Mouse (Mus musculus): ENCODE data around the gene Agap1.

The Agap1 gene

DNA sequence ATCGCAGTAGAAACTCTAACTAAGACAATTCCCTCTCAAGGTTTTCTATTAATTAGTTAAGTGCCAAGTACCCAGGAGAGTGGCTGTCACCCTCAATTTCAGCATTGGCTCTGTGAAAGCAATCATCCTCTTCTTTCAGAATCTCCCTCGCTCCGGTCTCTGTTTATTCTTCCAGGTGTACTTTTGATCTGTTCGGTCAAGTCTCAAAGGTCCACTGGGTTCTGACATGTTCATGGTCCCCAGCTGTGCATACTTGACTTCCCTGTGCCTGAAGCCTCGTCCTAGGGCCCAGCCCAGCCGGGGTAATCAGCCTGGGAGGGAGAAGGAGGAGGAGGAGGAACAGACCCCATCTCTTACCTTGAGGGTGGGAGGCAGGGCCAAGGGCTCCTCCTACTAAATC lies 464.6 kb downstream of the Agap1 start:
- no peak for DNase-seq

DNA sequence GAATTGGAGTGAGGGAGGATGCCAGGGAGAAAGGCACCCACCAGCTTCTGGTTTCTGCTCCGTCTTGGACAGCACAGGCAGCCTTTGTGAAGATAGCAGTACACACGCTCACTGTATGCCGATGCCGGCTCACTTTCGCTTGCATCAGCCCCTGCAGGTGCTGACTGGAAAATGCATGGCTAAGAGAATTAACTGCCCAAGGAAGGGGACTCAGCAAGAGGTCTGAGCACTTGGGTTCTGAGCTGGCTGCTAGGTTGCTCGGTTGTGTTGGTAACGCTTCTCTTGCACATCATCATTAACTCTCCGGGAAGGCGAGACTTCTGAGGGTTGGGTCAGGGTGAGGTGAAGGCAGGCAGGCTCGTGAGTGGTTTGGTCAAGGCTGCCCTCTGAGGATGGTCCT lies 467.2 kb downstream of the Agap1 start:
- DNase-seq = no peak

DNA sequence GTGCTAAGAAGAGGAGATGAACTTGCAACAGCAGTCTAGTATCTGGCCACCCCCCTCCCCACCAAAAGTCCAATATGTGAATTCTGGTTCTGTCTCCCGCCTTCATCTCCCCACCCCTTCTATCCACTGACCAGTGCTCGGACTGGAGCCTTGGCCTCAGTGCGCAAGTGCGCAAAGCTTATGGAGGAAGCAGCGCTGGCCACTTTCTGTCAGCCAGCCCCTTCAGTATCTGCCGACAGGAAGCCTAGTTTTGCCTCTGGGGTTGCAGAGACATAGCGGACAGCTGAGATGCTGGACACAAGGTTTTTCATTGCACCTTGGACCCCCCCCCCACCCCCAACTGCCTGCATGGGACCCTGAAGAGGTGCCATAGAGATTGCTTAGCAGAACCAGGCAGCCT lies 467.7 kb downstream of the Agap1 start:
- no peak for DNase-seq

DNA sequence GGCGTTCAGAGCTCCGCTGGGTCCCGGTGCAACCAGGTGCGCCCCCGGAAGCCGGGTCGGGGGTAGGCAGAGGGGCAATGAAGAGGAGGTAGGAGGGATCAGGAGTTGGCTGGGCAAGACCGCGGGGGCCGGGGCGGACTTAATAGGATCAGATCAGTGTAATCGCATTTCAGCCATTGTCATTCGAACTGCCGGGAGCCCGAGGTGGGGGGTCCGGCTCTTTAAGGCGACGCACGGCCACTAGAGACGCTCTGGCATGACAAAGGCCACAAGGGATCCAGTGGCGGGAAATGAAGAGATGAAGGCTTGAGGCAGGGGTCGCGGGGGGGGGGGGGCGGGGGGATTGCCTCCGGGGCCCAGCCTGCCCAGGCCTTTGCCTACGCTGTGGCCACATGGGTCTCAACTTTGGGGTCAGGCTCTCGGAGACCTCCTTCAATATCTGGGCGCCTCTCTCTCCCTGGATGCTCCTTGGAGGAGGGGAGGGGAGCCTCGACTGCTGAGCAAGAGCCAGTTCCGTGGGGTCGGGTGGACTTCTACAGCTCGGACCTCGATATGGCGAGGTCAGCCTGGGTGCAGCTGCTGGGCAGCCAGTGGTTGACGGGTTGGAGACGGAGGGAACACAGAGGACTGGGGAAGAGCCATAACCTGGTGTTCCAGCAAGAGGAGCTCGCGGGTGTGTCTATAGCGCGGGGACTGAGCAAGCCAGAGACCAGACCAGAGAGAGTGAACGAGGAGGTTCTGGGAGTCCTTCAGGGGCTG lies 468.5 kb downstream of the Agap1 start:
- DNase-seq = no peak

DNA sequence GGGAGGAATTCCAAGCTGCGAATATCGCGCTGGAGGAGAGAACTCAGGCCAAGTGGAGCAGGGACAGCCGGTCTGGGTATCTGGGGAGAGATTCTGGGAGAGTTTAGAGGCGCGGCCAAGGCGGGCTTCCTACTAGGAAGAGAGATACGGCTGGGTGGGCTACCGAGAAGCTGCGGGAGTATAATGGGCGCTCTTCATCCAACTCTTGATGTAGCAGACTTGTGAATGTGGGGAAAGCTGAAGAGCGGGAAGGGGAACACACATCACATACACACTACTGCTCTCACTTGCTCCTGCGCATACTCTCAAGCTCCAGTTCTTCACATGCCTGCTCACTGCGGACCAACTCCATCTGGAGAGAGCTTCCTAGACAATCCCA lies 469.0 kb downstream of the Agap1 start:
- no peak for DNase-seq

DNA sequence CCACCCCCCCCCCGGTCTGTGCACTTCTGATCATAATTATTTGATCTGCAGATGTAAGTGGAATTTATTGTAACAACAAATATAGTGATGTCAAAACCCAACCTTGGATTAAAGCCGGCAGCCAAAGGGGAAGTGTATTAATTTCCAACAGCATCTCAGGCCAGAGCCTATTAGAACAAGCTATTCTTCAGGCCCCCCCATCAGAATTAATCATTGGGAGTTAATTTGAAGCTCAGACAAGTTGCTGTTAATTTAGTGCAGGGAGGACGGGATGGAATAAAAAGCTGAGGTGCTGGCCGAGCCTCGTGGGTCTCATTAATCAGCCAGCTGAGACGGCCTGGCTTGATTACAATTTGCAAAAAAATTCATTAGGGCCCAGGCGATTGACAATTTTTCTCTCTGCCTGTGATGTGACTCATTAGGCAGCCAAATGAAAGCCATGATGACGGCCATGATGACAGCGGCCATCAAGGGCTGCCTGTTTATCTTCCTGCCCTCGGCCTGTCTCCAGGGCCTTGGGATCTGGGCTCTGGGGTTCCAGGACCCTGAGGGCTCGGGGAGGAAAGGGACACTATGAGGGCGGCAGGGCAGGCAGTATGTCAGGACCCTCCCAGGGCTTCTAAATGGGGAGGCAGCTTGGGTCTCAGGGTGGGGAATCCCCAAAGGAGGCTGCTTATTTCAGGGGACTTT lies 471.0 kb downstream of the Agap1 start:
- DNase-seq = no peak

DNA sequence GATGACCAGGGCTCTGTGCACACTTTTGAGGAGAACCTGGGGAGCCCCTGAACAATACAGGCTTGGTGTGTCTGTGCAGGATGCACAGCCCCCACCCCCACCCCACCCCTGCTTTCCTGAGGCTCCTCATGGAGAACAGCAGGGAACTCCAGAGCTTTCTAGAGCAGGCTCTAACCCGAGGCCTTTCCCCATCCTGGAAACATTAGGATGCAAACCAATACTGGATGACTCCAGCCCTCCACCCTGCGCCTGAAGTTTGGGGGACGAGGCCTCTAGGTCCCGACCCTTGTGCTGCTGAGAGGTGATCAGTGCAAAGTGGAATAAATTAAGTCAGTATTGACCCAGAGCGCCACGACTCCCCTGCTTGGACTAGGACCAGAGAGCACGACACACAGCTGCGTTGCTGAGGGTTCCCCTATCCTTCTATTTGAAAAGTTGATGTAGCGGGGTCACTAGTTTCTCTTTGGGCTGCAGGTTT lies 472.0 kb downstream of the Agap1 start:
- DNase-seq = no peak

DNA sequence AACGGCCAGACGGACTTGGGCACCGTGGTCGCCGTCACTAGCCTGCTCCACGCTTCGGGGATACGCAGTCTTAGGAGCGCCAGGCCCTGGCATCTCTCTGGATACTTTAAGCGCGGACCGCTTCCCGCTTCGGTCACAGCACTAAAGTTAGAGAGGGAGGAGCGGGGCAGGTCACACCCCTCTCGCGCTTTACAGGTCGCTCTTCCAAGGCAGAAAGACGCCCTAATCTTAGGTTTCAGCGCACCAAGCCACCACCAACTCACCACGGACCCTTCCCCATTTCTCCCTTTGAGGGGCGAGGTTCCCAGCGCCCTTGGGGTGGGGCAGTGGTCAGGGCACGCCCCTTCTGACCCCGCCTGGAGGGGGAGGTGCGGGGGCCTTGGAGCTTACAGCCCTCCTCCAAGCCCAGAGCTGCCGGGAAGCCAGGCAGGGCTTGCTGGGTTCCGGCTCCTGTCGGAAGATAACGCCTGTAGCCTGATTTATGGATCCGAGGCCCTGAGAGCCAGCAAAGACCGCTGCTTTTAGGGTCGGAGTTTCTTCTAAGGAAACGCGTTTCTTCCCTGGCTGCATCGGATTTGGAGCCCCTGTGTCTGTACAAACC lies 472.6 kb downstream of the Agap1 start:
- DNase-seq = no peak

DNA sequence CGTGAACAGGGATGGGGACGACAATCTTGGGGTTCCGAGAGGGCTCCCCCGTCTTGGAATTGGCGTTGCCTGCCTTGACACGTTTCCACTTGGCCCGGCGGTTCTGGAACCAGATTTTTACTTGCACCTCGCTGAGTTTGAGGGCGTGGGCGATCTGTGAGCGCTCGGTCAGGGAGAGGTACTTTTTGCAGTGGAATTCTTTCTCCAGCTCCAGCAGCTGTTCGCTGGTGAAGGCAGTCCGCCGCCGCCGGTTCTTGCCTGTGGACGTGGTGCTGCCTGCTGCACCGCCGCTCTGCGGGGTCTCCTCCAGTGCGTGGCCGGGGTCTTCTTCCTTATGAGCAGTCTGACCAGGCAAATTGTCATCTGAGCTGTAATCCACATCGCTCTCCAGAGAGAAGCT lies 474.1 kb downstream of the Agap1 start:
- no peak for DNase-seq

DNA sequence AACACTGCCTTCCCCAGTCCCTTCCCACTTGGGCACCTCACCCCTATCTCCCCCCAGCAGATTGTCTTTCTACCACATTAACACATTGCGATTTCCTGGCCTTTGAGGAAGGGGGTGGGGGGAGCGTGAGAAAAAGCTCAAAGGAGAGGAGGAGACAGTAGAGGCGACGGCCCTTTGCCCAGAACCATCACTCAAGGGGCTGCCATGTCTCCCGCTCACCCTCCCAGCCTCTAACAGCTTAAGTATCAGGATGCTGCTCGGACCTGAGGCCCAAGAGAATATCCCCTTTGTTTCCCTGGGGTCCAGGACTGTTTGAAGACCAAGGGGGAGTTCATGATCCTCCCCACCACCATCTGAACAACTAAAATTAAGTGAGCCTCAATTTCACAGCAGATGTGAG lies 474.6 kb downstream of the Agap1 start:
- no peak for DNase-seq

DNA sequence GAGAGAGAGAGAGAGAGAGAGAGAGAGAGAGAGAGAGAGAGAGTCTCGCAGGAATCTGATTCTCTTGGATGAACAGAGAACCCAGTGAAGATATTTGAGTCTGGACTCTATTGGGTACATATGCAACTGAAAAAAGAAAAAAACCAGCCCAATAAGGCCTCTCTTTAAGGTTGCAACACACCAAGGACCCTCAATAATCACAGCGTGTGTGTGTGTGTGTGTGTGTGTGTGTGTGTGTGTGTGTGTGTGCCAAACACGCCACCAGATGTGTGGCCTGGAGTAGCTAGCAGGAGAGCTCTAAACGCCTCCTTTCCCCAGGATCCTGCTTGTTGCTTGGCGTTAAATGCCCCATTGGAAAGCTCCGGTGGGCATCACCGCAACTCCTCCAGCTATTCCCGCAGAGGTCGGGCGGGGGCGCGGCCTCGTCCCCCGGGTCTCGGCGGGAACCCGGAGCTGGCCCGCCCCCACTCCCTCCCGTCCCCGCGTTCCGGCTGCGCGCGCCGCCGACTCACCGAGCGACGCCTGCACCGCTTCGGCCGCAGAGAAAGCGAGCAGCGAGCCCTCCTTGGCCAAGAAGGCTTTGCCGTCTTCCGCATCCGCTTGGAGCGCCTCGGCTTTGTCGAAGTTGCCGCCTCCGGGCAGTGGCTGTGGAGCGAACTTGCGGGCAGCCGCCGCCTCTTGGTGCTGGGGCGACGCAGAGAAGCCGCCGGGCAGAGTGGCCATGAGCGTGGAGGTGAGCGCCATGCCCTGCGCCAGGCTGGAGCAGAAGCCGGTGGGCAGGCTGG lies 475.3 kb downstream of the Agap1 start:
- no peak for DNase-seq

DNA sequence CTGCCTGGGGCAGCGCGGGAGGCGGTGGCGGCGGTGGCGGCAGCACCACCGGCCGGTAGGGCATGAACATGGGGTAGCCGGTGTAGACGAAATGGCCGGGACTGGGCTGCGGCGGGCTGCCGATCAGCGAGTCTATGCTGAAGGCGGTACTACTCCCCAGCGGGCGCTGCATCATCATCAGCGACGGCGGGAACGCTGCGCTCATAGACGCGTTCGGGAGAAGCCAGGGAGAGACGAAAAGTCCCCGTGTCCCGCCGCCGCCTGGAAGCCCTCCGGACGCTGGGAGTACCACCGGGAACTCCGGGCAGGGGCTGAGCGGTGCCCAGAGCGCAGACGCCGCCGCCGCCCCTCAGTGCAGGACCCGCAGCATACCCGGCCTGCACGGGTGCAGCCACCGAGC lies 475.9 kb downstream of the Agap1 start:
- no peak for DNase-seq

DNA sequence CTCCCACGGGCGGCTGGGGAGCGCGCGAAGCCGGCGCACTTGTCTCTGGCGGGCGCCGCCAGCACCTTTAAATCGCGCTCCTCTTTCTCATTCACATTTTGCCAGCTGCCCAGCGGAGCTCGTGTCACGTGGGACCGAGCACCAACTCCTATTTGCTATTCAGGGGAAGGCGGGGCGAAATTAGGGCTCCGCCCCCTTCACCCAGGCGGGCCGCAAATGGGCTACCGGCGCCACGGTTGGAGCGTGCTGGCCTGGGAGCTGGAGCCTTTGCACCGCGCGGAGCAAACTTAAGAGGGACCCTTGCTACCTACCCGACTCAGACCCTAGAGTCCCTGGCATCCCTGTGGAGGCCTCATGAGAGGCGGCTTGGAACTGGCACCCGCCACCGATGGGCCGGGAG lies 476.5 kb downstream of the Agap1 start, which contains the start of gene Gbx2:
Gene Gbx2, minus strand, starts transcription at position 60 of the 400 bp plus-strand sequence.
- no peak for DNase-seq

DNA sequence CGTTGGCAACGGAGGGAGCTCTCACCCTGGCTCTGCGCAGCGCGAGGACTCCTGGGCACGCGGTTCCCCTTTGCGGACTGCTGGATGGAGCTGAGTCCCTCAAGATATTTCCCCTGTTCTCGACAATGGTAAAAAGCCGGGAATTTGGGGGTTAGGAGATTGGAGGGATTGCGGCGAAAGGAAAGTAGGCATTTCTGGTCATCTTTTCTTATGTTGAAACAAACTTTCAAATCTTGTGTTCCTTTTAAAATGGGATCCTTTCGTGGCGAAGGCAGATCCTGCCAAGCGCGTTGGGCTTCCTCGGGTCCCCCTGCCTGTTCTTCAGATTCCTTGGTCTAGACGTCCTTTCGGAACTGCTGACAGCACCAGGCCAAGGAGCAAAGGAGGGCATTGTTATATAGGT lies 477.4 kb downstream of the Agap1 start:
- DNase-seq = no peak

DNA sequence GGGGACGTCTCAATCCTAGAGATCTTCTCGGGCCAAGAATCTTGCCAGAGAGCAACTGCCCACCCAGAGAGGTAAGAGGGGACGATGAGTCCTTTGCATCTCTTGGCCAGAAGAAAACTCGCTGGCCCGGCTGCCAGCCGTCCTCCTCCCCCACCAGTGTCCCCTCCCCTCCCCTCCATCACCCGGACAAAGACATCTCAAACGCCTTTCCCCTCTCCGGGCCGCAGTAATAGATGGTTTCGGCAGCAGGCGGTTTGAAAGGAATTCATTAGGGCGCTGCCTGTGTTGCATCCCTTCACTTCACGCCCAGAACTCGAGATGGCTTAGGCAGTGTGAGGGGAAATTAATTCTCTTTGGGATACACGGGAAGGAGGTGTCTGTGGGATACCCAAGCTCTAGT lies 478.0 kb downstream of the Agap1 start:
- no peak for DNase-seq

DNA sequence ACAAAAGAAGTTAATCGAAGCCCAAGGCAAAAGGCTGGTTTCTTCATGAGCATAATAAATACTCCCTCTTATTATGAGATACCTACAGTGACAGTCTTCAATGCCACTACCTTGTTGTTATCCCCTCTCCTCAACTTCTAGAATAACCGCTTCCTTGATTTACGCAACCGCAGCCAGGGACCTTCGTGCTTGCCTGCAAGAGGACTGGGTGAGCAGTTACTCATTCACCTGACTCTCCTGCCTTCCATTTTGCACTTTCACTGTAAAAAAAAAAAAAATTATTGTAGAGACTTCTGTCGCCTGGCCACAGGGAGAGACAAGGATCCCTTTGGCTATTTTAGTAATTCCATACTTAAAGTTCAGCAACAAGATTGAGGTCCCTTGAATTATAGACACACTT lies 478.4 kb downstream of the Agap1 start:
- no peak for DNase-seq

DNA sequence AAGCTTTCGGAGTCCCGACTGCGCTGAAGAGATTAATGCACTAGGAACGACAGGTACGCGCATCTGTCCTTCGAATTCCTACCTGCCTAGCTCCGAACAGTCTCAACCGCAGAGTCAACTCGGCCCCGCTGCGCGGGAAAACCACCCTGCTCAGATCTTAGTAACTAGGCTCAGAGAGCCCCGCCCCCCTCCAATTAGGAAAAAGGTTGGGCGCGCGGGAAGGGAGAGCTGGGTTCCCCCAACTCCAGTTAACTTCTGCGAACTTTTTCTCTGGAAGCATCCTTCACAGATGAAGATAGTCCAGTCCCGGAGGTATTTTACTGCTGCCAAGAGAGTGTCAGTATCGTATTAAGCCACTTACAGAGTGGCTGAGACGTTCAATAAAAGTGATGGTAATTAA lies 479.2 kb downstream of the Agap1 start:
- DNase-seq = no peak

DNA sequence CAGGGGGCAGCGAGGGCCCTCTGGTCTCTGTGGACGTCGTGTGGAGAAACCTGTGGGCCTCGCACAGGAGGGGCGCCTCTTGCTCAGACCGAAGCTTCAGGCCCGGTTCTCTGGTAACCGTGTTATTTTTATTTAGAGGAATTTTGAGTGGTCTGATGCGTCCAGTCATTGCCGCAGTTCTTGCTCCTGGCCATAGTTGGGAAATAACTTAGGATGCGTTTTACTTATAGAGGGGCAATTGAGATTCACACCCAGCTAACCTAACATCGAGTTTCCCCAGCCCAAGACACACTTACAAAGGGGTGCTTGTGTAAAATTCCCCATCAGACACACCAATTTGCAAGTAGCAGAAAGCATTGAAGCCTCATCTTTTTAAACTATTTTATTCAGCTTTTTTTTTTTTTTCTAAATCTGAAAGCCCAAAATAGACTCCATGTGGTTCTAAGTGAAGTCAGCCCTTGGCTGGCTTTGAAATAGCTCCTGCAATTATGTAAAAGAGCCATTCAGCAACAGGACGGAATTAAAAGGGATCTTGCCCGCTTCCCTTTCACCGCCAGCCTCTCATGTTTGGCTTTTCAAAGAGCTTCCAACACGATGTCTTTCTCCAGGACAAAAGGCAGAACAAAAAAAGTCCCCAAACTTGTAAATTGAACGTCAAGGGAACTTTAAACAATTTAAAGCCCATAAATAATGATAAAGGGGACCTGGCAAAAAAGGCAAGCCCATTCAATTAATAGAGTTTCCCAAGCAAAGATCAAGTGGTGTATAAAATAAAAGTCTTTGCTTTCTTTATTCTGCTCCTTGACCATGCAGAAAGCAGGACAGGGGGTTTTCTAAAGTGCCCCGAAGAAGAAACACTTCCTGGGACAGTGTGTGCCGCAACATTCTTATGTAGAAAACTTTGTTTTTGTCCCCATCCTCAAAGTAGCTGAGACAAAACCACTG lies 480.0 kb downstream of the Agap1 start:
- DNase-seq = no peak

DNA sequence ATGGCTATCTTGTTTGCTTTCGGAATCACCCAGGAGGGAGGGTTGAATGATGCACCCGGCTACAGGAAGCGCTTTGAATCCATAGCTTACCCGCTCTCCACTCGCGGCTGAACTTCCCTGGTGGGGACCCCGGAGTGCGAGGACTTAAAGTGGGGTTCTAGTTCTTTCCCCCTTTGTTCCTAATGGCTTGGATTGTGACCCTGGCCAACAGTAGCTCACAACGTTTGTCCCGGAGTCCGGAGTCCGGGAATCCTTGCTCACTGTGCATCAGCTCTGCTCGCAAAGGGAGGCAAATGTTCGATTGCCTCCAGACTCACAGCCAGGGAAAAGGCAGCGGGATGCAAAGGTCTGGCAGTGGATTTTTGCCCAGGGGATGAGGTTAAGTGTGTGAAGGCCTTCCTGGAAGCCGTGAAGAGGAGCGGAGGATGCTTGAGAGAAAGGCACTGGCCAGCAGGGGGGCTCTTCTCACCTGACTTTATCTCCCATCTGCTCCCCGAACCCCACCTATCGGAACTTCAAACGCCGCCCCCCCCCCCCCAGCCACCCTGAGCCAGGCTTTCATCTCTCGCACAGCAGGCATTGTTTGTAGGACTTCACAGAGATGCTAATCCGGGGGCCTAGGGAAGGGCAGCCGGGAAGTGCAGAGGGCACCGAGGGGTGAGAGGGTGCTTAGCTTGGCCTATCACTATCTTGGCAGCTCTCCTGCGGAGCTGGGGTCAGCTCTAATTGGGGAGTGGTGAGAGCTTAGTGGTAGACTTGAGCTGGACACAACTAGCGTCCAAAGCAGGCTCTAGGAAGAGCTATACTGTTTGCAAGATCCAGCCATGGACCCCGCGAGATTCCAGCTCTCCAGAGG lies 481.1 kb downstream of the Agap1 start:
- no peak for DNase-seq

DNA sequence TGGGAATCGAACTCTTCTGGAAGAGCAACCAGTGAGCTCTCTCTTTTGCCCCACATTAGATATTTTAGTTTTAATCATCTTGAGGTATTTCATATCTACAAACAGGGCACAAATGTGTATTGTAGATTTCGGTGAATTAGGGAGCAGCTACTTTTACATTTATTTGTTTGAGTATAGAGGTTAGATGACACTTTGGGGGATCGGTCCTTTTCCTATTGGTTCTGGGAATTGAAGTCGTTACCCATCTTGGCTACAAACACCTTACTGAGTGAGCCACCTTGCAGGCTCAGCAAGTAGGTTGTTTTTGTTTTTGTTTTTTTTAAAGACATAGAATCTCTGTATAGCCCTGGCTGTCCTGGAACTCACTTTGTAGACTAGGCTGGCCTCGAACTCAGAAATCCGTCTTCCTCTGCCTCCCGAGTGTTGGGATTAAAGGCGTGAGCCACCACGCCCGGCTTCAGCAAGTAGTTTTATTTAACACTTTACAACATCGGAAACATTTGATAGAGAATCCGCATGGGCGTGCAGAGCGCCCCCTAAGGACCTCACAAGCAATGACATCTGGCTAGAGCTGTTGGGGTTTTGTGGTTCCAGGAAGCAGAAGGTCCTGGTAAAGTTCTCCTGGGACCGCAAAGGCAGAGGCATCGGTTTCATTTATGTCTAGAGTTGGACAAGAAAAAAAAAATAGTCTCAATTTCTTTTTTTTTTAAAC lies 484.4 kb downstream of the Agap1 start:
- DNase-seq = no peak

DNA sequence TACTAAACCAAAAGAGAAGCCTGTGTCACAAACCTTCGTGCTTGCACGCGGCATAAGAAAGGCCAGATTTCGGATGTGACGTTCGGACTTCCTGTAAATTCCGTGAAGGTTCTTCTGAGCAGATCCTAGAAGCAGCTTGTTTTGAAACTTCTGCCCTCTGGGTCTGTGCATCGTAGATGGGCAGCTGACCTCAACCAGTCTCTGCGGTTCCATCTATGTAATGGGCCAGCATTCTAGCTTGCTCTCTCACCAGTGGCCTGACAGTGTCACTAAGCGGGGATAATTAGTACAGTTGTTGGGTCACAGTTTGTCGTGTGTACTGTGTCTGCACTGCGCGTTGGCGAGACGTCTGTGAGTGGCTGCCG lies 485.0 kb downstream of the Agap1 start:
- DNase-seq = no peak

Data from spleen, adult 18-20 months (tissue).